Mouse (Mus musculus): Measurements from ENCODE around the gene Ptrh1.

DNA sequence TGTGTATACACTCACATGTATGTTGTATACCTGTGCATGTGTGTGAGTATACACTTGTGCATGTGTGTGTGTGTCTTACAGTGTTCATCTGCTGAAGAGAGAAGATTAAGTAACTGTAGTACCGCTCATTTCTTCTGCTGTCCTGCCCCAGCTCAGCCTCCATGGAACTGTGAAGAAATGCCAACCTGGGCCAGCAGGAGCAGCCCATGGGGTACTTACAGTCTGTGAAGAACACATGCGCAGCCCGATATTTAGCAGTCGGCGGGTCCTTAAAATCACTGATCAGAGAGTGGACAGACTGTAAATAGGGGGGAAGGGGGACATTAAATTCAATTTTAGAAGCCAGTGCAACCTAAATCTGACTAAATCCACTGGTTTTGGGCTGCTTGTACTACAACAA lies 42.6 kb downstream of the Ptrh1 start:
- no peak for TF ChIP-seq HCFC1 (IDR thresholded peaks at IDR 0.05; ENCODE audit: borderline replicate concordance, insufficient read depth, low read length)
- TF ChIP-seq ZC3H11A (IDR thresholded peaks at IDR 0.05; ENCODE audit: borderline replicate concordance, low read depth, low read length): no peak
- no peak for TF ChIP-seq MAFK (IDR thresholded peaks at IDR 0.05; ENCODE audit: insufficient read depth, low read depth, low read length)
- TF ChIP-seq CHD2 (IDR thresholded peaks at IDR 0.05; ENCODE audit: low read depth, low read length): no peak
